Comparison of ENCODE assay signal across 13 mouse cellular contexts in genomic region chr9:111739431-111740245, GRCm38 (mm10). TPM values are rescaled to one million over a fixed set of nuclear protein-coding genes. Genes with fewer than 3 reads are reported as not detected.
DNase-seq lines count a peak whose midpoint lies in the region; ATAC-seq and TF ChIP-seq lines count a peak whose summit lies in the region.
"Had no signal": no experiment of that assay in that cellular context is flagged by ENCODE, and none has a peak within 500 bp of the region (broad histone marks: within the 10 kb centered on the region; RNA-seq: fewer than 3 reads in every experiment).

No protein-coding gene starts in this region.

- no peaks in the 10 kb centered on the region for H3K27me3 ChIP-seq in limb, embryonic 11.5 days (ENCODE audit: control insufficient read depth, insufficient read depth, low read length)
- no peaks in the 10 kb centered on the region for H3K27me3 ChIP-seq in limb, embryonic 10.5 days (ENCODE audit: low read depth, poor library complexity, severe bottlenecking)
- H3K27me3 ChIP-seq in hindbrain, postnatal 0 days (ENCODE audit: insufficient read depth, low read length) = no peaks in the 10 kb centered on the region
- H3K27me3 ChIP-seq: heart, embryonic 13.5 days; limb, embryonic 15.5 days had no signal

- intact Hi-C loops in gastrocnemius, postnatal 36 days (cut with DNase I) = no loop called here

- no peak for TF ChIP-seq POLR2A in brain, embryonic 14.5 days (IDR thresholded peaks at IDR 0.05; ENCODE audit: borderline replicate concordance, extremely low read depth, insufficient read depth, insufficient read length, poor library complexity, severe bottlenecking)

- ATAC-seq in limb, embryonic 11.5 days (ENCODE audit: insufficient number of reproducible peaks, low FRiP score, low TSS enrichment, low read depth) = peak; percentile 64; the same call in 1 of the 2 replicates
- peak; percentile 80 for ATAC-seq in hindbrain, postnatal 0 days

- no peaks in the 10 kb centered on the region for H3K36me3 ChIP-seq in limb, embryonic 11.5 days (ENCODE audit: control insufficient read depth, insufficient read depth, low read length)
- H3K36me3 ChIP-seq in limb, embryonic 10.5 days = no peaks in the 10 kb centered on the region
- H3K36me3 ChIP-seq in hindbrain, postnatal 0 days (ENCODE audit: insufficient read depth, low read length) = no peaks in the 10 kb centered on the region
- H3K36me3 ChIP-seq: heart, embryonic 13.5 days; limb, embryonic 15.5 days had no signal

- H3K9ac ChIP-seq in limb, embryonic 11.5 days (ENCODE audit: low read length) = no peak overlapping the region
- H3K9ac ChIP-seq in hindbrain, postnatal 0 days (replicated peaks; ENCODE audit: low read length) = no peak overlapping the region
- H3K9ac ChIP-seq: heart, embryonic 13.5 days; limb, embryonic 15.5 days had no signal

- TF ChIP-seq CTCF in brain, embryonic 14.5 days (IDR thresholded peaks at IDR 0.05; ENCODE audit: borderline replicate concordance, extremely low read depth, insufficient read depth, insufficient read length) = no peak
- no peak for TF ChIP-seq CTCF in hindbrain, postnatal 0 days (IDR thresholded peaks at IDR 0.05; ENCODE audit: low read depth)

- H3K4me2 ChIP-seq in limb, embryonic 11.5 days (ENCODE audit: low read depth, severe bottlenecking) = no peak overlapping the region
- no peak overlapping the region for H3K4me2 ChIP-seq in hindbrain, postnatal 0 days (ENCODE audit: low read depth, low read length)
- H3K4me2 ChIP-seq: heart, embryonic 13.5 days; limb, embryonic 15.5 days had no signal

- no peak for DNase-seq in limb, embryonic 11.5 days (ENCODE audit: low spot score)
- no peak for DNase-seq in limb, embryonic 10.5 days (ENCODE audit: low spot score)
- peak; percentile 35 for DNase-seq in brain, embryonic 14.5 days (ENCODE audit: low read depth)
- peak; percentile 65 for DNase-seq in hindbrain, postnatal 0 days (ENCODE audit: low spot score)
- DNase-seq in neural tube, embryonic 10.5 days (ENCODE audit: extremely low spot score, low spot score) = peak; percentile 22
- no peak for DNase-seq in gastrocnemius, postnatal 36 days
- no peak for DNase-seq in cerebellum, adult 9-10 months
- DNase-seq: adrenal gland, postnatal 36 days; cerebellum, adult 8-10 months; kidney, adult 18-20 months; thymus, postnatal 25 days had no signal

- WGBS in limb, embryonic 11.5 days = 52% methylated on average over 10 of the region's 10 CpGs
- 64% methylated on average over 10 of the region's 10 CpGs for WGBS in limb, embryonic 10.5 days
- 56% methylated on average over 10 of the region's 10 CpGs for WGBS in hindbrain, postnatal 0 days

- no peaks in the 10 kb centered on the region for H3K9me3 ChIP-seq in limb, embryonic 11.5 days (ENCODE audit: control insufficient read depth, low read length)
- no peaks in the 10 kb centered on the region for H3K9me3 ChIP-seq in limb, embryonic 10.5 days (replicated peaks)
- H3K9me3 ChIP-seq in hindbrain, postnatal 0 days (ENCODE audit: low read length) = no peaks in the 10 kb centered on the region
- H3K9me3 ChIP-seq: heart, embryonic 13.5 days; limb, embryonic 15.5 days had no signal

- no peaks in the 10 kb centered on the region for H3K4me1 ChIP-seq in limb, embryonic 11.5 days (ENCODE audit: control insufficient read depth, insufficient read depth, low read length)
- H3K4me1 ChIP-seq in limb, embryonic 10.5 days = peaks cover 12% of the 10 kb centered on the region; the same call in 1 of the 2 replicates
- H3K4me1 ChIP-seq in hindbrain, postnatal 0 days (ENCODE audit: insufficient read depth, low read length) = no peaks in the 10 kb centered on the region
- H3K4me1 ChIP-seq: heart, embryonic 13.5 days had no signal

- H3K4me3 ChIP-seq in limb, embryonic 11.5 days (ENCODE audit: low read depth, low read length) = no peak overlapping the region
- H3K4me3 ChIP-seq in limb, embryonic 10.5 days = no peak overlapping the region
- no peak overlapping the region for H3K4me3 ChIP-seq in hindbrain, postnatal 0 days (ENCODE audit: low read length)
- H3K4me3 ChIP-seq: heart, embryonic 13.5 days; limb, embryonic 15.5 days had no signal

- no peak overlapping the region for H3K27ac ChIP-seq in limb, embryonic 11.5 days (replicated peaks; ENCODE audit: low read depth, low read length)
- no peak overlapping the region for H3K27ac ChIP-seq in limb, embryonic 10.5 days
- no peak overlapping the region for H3K27ac ChIP-seq in hindbrain, postnatal 0 days
- H3K27ac ChIP-seq: heart, embryonic 13.5 days; limb, embryonic 15.5 days had no signal

RNA-seq across cellular contexts. Expression of gene Stac, which starts 49.5 kb away (rescaled TPM):
- 0.79 and 1.2 TPM in 2 replicates for polyA plus RNA-seq in limb, embryonic 11.5 days (2014; fragmentation: Nextera tagmentation; extraction: Ambion mirVana)
- polyA plus RNA-seq in limb, embryonic 10.5 days (2016; fragmentation: Nextera tagmentation; extraction: Ambion mirVana) = 0.59 and 0.99 TPM in 2 replicates
- polyA plus RNA-seq in brain, embryonic 14.5 days (2012; rRNA removed) = 2.8 and 5.5 TPM in 2 replicates
- 12.0 and 24.6 TPM in 2 replicates for total RNA-seq in hindbrain, postnatal 0 days (2014; rRNA removed)
- 12.5 and 13.8 TPM in 2 replicates for polyA plus RNA-seq in hindbrain, postnatal 0 days (2015; fragmentation: Nextera tagmentation; extraction: Ambion mirVana)
- under 1 TPM; 0.37 to 0.82 TPM for total RNA-seq in gastrocnemius, postnatal 36 days (2021)

Comparison
In these comparisons a context has a peak if more than half of its experiments do, and no peak if none do; other contexts are left out.
1. DNase-seq: peak in brain, embryonic 14.5 days (single experiment), hindbrain, postnatal 0 days (single experiment) and neural tube, embryonic 10.5 days (single experiment); none in limb, embryonic 11.5 days (single experiment), limb, embryonic 10.5 days (single experiment), gastrocnemius, postnatal 36 days (0 of 2) and cerebellum, adult 9-10 months (single experiment).